Mouse (Mus musculus) neural tube, embryonic 15.5 days (tissue): Measurements from ENCODE around the gene Insl3. TPM values are rescaled to one million over a fixed set of nuclear protein-coding genes. Genes with fewer than 3 reads are reported as not detected.
"Not testable (repeated sequence)": the region's sequence is repeated elsewhere in the genome, so short reads cannot be mapped to it uniquely, and the experiment has no call there.

Source experiments
- ATAC-seq: fragments of 200-750 bp; cut with Nextera tagmentation; 2 replicates; pipeline ENCODE4 v1.8.0; 2017; ENCODE audit warnings: mild to moderate bottlenecking, moderate TSS enrichment, moderate library complexity; ENCODE audit not compliant: low FRiP score
- H3K27ac ChIP-seq: fragments of 300-500 bp; sonication (generic); replicated peaks from 2 replicates; pipeline ENCODE4 v1.5.1; 2015; ENCODE audit warnings: mild to moderate bottlenecking, inconsistent platforms
- H3K27me3 ChIP-seq: fragments of 300-500 bp; sonication (generic); replicated peaks from 2 replicates; pipeline ENCODE4 v1.6.1; 2015; ENCODE audit warnings: inconsistent platforms
- H3K36me3 ChIP-seq: fragments of 300-500 bp; sonication (generic); 2 replicates; pipeline ENCODE4 v1.6.1; 2015; ENCODE audit warnings: inconsistent platforms
- H3K4me1 ChIP-seq: fragments of 300-500 bp; sonication (generic); 2 replicates; pipeline ENCODE4 v1.6.1; 2015; ENCODE audit warnings: inconsistent platforms
- H3K4me2 ChIP-seq: fragments of 300-500 bp; sonication (generic); 2 replicates; pipeline ENCODE4 v1.6.1; 2015; ENCODE audit warnings: inconsistent platforms, mild to moderate bottlenecking, moderate library complexity
- H3K4me3 ChIP-seq: fragments of 300-500 bp; sonication (generic); replicated peaks from 2 replicates; pipeline ENCODE4 v1.5.1; 2015; ENCODE audit warnings: mild to moderate bottlenecking, inconsistent platforms
- H3K9ac ChIP-seq: fragments of 300-500 bp; sonication (generic); replicated peaks from 2 replicates; pipeline ENCODE4 v1.6.1; 2015; ENCODE audit warnings: mild to moderate bottlenecking, inconsistent platforms
- H3K9me3 ChIP-seq: fragments of 300-500 bp; sonication (generic); replicated peaks from 2 replicates; pipeline ENCODE4 v1.6.1; 2016; ENCODE audit warnings: inconsistent platforms
- WGBS: fragments of 180-500 bp; shearing (Covaris S2); methylation state at CpG from one replicate; pipeline ENCODE4 v1.1.7; 2015; ENCODE audit warnings: mixed read lengths; 5-methylcytosine and 5-hydroxymethylcytosine counted together
- polyA plus RNA-seq: library from polyadenylated mRNA; unstranded; fragments of >200 nt; fragmentation: Nextera tagmentation; extraction: Ambion mirVana; gene quantifications from 2 replicates; pipeline ENCODE4 v1.2.1, GENCODE M21; 2015

Gene Insl3
- polyA plus RNA-seq, 1 experiment from 2014 or later: 1.4 TPM

DNA sequence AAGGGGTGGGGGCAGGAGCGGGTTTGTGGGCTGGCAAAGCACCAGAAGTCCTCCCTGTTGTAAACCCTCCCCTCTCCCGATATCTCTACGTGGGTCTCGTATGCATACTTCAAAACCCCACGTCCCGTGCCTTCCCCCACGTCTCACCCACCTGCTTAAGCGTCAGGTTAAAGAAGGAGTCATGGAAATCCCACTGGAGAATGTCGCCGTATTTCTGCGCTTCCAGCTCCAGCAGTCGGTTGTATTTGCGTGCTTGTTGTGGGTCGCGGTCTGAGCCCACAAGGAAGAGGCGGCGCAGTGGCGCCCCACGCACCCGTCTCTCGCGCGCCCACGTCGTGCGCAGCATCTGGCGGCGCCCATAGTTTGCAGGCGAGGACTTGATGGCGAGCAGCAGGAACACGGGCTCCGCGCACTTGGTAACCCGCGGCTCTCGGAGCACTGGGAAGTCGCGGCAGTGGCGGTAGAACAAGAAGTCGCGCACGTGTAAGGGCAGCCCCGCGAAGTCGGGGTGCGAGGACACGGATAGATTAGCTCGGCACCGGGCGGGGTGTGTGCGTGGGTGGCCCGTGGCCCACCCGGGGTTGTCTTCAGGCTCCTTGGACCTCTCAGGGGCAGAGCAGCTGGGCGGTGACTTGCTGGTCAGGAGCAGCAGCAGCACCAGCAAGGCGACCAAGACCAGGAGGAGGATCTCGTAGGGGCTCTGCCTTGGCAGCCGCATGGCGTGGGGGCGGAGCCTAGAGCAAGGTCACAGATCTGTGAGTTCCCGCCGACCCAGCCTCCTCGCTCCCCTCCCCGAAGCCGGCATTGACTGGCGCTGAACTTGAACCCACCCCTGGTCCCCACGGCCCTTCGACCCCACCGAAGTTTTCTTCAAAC lies 4.4 kb downstream of the Insl3 start:
- Histone ChIP-seq H3K4me1 (peaks cover 20% of the 10 kb centered on the region), H3K9me3 (no peaks in the 10 kb centered on the region), H3K4me2 (peak overlapping the region; percentile 52), H3K27me3 (peaks cover 88% of the 10 kb centered on the region), H3K9ac (no peak overlapping the region), H3K36me3 (no peaks in the 10 kb centered on the region), H3K27ac (no peak overlapping the region), H3K4me3 (peak overlapping the region; percentile 29)
- ATAC-seq: no peak; the same call in 1 of the 2 replicates
- 9% methylated on average over 68 of the region's 68 CpGs for whole genome bisulfite sequencing

DNA sequence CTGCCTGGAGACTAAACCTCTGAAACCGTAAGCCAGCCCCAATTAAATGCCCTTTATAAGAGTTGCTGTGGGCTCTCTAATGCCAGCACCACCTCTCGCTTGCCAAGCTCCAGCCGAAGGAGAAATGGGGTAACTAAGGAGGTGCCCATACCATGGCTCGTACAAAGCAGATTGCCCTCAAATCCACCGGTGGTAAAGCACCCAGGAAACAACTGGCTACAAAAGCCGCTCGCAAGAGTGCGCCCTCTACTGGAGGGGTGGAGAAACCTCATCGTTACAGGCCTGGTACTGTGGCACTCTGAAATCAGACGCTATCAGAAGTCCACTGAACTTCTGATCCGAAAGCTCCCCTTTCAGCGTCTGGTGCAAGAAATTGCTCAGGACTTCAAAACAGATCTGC lies 6.4 kb downstream of the Insl3 start:
- not testable (repeated sequence) for ATAC-seq, H3K36me3 ChIP-seq
- 68% methylated on average over 12 of the region's 12 CpGs for WGBS

DNA sequence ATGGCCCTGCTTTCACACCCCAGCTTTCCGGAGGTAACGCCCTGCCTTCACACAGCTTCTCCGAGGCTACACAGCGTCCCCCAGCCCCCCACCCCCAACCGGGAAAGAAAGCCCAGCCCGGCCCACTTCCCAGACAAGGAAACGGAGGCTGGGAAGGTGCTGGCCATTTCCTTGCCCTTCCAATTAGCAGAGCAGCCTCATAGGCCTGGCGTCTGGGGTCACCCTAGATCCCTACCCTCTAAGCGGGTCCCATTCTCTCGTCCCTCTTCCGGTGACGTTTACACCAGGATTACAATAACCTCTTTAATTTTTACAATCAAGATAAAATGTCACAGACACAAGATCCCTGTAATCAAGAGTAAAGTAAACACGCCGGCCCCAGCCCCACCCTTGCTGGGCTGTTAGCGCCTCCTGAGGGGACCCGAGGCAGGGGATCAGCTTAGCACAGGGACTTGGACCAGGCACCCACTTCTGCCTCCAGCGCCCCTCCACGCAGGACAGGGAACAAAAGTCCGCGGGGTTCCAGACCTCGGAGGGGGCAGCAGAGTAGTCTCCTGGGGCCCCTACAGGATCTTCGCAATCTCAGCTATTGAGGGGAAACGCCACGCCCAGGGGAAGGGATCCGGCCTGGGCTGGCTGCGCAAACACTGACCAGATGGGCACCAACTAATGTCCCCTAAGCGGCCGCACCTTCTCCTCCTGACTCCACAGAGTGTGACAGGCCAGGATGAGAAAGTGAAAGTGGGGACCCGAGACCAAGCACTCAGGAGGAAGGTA lies 11.7 kb downstream of the Insl3 start:
- Histone ChIP-seq H3K4me1 (peaks cover 7% of the 10 kb centered on the region; the same call in 1 of the 2 replicates), H3K9me3 (no peaks in the 10 kb centered on the region), H3K27ac (no peak overlapping the region), H3K9ac (no peak overlapping the region), H3K36me3 (no peaks in the 10 kb centered on the region), H3K27me3 (peaks cover 78% of the 10 kb centered on the region), H3K4me3 (peak overlapping the region; percentile 15; the same call in 1 of the 2 replicates), H3K4me2 (peak overlapping the region; percentile 31)
- WGBS: 8% methylated on average over 29 of the region's 29 CpGs
- ATAC-seq: 0 out of 2 replicates have a peak, but pooled peaks have one; percentile 13

More for the DNA sequence above, 6.4 kb downstream of the Insl3 start:
- H3K9me3 ChIP-seq, H3K27ac ChIP-seq, H3K9ac ChIP-seq, H3K4me3 ChIP-seq, H3K4me2 ChIP-seq: not testable (repeated sequence)
- Histone ChIP-seq H3K27me3 (peaks cover 84% of the 10 kb centered on the region), H3K4me1 (peaks cover 16% of the 10 kb centered on the region)

DNA sequence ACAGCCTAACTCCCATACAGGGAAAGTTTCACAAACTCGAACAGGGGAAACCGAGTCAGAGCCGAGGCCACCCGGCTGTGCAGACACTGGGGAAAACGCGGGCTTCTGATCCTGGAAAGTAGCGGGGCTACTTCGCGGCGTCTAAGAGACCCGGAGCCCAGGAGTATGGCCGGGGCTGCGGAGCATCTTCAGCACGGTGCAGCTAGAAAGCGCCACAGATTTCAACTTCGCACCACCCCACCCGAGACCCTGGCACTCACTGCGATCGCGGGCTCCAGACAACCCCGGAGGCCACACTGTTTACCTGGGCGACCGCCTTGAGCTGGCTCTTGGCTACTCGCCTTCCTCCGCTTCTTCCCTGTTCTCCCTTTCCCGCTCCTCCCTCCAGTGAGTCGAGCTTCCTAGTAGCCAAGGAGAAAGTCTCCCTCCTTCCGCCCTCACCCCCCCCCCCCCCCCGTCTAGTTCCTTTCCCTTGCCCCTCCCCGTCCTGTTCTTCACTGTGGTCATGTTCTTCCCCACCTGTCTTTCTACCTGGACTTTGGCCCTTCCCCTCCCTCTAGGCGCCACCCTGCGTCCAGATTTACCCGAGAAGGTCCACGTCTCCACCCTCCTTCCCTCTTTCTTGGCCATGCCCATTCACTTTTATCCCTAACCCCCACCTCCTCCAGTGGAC lies 12.5 kb downstream of the Insl3 start, which contains the start of gene B3gnt3:
TSS of gene B3gnt3 (minus strand) at position 376 of the 673 bp plus-strand sequence.
- ATAC-seq: no peak
- Histone ChIP-seq H3K4me3 (peak within 1 kb of the TSS; percentile 15), H3K9ac (no peak within 1 kb of the TSS), H3K27me3 (peaks cover 72% of the 10 kb centered on the region), H3K4me2 (peak within 1 kb of the TSS; percentile 31), H3K36me3 (no peaks in the 10 kb centered on the region), H3K9me3 (no peaks in the 10 kb centered on the region), H3K4me1 (peaks cover 7% of the 10 kb centered on the region; the same call in 1 of the 2 replicates), H3K27ac (no peak within 1 kb of the TSS)
- 22% methylated on average over 32 of the region's 34 CpGs for WGBS

DNA sequence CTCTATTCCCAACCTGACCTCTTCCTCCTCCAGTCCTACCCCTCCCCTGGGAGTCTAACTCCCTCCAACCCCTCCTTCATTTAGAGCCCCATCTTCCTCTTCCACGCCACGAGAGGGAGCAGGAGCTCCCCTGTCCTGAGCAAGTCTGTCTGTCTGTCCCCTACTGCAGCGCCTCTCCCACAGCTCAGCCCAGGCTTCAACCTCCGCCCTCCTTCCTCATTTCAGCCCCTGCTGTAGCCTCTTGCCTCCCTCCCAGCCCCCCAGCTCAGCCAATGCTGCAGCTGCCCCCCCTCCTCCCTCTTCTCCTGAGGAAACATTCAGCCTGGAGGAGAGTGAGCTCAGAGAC lies 13.0 kb downstream of the Insl3 start:
- Histone ChIP-seq H3K9ac (no peak overlapping the region), H3K4me3 (no peak overlapping the region), H3K27ac (no peak overlapping the region), H3K27me3 (peaks cover 67% of the 10 kb centered on the region), H3K9me3 (no peaks in the 10 kb centered on the region), H3K36me3 (no peaks in the 10 kb centered on the region), H3K4me2 (no peak overlapping the region), H3K4me1 (peaks cover 7% of the 10 kb centered on the region; the same call in 1 of the 2 replicates)
- 35% methylated on average over 4 of the region's 4 CpGs for WGBS
- no peak for ATAC-seq

DNA sequence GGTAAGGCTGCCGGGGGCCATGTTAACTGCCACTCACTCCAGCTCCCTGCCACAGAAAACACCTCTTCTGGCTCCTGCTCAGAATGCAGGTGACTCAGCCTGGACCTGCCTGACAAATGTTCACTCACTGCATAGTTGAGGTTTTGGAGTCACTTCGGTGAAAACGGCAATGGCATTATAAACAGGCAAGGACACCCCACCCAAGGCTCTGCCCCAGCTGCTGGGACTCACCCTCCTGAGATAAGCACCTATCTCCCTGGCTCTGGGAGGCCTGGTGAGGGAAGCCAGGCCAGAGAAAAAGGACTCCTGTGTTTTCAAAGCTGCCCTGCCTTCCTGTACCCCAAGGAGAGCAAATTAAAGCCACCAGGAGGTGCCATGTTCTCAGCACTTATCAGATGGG lies 13.9 kb downstream of the Insl3 start:
- Histone ChIP-seq H3K36me3 (no peaks in the 10 kb centered on the region), H3K27me3 (peaks cover 72% of the 10 kb centered on the region), H3K4me2 (no peak overlapping the region), H3K4me3 (no peak overlapping the region), H3K9ac (no peak overlapping the region), H3K27ac (no peak overlapping the region), H3K4me1 (peaks cover 7% of the 10 kb centered on the region; the same call in 1 of the 2 replicates), H3K9me3 (no peaks in the 10 kb centered on the region)
- no peak for ATAC-seq
- WGBS: 90% methylated on average over 3 of the region's 3 CpGs

DNA sequence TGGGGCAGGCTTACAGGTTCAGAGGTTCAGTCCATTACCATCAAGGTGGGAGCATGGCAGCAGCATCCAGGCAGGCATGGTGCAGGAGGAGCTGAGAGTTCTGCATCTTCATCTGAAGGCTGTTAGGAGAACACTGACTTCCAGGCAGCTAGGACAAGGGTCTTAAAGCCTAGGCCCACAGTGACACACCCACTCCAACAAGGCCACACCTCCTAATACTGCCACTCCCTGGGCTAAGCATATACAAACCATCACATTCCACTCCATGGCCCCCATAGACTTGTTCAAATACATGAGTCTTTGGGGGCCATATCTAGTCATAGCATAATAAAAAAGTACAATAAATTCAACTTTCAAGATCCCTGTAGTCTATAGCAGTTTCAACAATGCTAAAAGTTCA lies 14.4 kb downstream of the Insl3 start:
- not testable (repeated sequence) for H3K4me2 ChIP-seq, H3K4me3 ChIP-seq, H3K9ac ChIP-seq, H3K36me3 ChIP-seq, H3K27ac ChIP-seq, H3K9me3 ChIP-seq, H3K4me1 ChIP-seq, ATAC-seq
- H3K27me3 ChIP-seq: peaks cover 72% of the 10 kb centered on the region

DNA sequence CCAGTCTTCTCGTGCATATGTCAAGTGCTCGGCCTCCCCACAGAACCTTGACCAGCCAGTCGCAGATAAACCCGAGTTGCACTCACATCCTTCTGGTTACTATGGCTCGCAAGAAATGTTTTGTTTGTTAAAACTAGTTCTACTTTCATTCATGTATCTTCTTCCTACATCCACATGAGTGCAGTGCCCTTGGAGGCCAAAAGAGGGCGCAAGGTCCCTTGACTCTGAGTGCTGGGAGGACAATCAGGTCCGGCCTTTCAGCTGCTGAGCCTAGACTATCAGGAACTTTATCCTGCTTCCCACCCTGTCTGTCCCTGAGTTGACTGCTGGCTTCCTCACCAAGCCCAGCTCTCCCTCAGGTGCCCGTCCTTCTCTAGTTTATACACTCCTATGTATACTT lies 18.9 kb downstream of the Insl3 start:
- 38% methylated on average over 8 of the region's 8 CpGs for WGBS
- peaks cover 43% of the 10 kb centered on the region for H3K27me3 ChIP-seq

DNA sequence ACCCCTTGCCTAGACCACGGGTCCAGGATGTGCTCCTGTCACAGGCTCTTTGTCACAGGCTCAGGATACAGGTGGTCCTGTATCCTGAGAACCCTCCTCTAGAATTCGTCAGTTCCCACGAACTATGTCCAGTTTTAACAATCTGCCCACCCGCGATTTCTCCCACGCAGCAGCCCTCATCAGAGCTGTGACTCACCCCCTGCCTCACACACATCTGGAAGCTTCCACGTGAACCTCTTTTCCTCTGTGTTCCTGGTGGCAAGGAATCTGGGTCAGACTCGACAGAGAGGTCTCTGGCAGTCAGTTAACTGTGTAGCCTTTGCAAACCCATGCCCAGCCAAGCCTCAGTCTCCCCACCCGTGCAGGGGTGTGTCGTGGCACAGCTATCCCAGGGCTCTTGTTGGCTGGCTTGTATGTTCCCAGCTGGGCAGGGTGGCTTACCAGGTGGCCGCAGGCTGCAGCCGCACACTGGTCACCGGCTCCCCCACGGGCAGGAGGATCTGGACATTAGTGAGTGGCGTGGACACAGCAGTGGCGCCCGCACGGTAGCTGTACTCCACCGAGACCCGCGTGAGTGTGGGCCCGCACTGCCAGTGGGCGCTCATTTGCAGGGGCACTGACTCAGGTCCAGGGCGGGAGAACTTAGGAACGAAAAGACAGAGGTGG lies 20.3 kb downstream of the Insl3 start:
- H3K36me3 ChIP-seq: peaks cover 27% of the 10 kb centered on the region
- peaks cover 33% of the 10 kb centered on the region for H3K27me3 ChIP-seq
- ATAC-seq: peak; percentile 27; the same call in 1 of the 2 replicates
- no peak overlapping the region; the same call in 1 of the 2 replicates for H3K9ac ChIP-seq
- peak overlapping the region; percentile 48; the same call in 1 of the 2 replicates for H3K4me2 ChIP-seq
- H3K4me1 ChIP-seq: peaks cover 9% of the 10 kb centered on the region
- H3K27ac ChIP-seq: no peak overlapping the region
- H3K9me3 ChIP-seq: no peaks in the 10 kb centered on the region
- WGBS: 40% methylated on average over 25 of the region's 25 CpGs
- no peak overlapping the region for H3K4me3 ChIP-seq

More for the DNA sequence above, 18.9 kb downstream of the Insl3 start:
- no peak for ATAC-seq
- H3K4me2 ChIP-seq: no peak overlapping the region
- H3K9ac ChIP-seq: no peak overlapping the region
- H3K36me3 ChIP-seq: peaks cover 20% of the 10 kb centered on the region
- peaks cover 9% of the 10 kb centered on the region for H3K4me1 ChIP-seq
- no peaks in the 10 kb centered on the region for H3K9me3 ChIP-seq
- H3K4me3 ChIP-seq: no peak overlapping the region
- no peak overlapping the region for H3K27ac ChIP-seq

DNA sequence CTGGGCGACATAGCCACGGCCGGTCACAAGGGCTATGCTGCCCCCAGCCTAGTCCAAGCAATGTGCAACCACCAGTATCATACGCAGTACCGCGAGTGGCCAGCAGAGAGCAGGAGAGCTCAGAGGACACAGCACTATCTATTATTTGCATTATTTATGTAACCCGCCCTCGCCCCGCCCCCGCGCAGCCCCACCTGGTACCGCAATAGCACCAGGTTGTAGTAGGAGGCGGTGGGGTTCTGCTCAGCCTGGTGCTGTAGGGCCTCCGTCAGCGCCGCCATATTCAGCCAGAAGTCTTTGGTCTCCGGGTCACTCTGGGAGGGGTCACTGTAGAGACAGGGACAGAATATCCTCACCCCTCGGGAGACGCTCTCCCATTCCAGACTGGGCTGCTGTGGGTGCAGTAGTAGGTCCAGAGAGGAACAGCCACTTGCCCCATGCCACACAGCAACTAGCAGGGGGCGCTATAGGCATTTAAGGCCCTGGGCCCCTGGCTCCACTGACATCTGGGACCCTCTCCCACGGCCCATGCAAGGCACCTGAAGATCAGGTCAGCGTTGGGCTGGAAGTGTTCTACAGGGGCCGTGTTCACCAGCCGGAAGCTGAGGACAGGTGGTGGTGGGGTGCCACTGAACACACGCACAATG lies 20.9 kb downstream of the Insl3 start:
- Histone ChIP-seq H3K4me3 (0 out of 2 replicates have a peak overlapping the region, but pooled peaks have one; percentile 8), H3K9me3 (no peaks in the 10 kb centered on the region), H3K9ac (no peak overlapping the region; the same call in 1 of the 2 replicates), H3K4me2 (peak overlapping the region; percentile 48), H3K27ac (no peak overlapping the region), H3K27me3 (peaks cover 27% of the 10 kb centered on the region), H3K36me3 (peaks cover 34% of the 10 kb centered on the region), H3K4me1 (peaks cover 9% of the 10 kb centered on the region)
- ATAC-seq: peak; percentile 62
- WGBS: 18% methylated on average over 25 of the region's 25 CpGs
